Mouse (Mus musculus): ENCODE results near the gene Rgs5.

The Rgs5 gene

GRCm38 (mm10) chr1:169721836-169722235, 66.5 kb downstream of the Rgs5 start:
- no peak for DNase-seq (ENCODE audit: low spot score in 2 of 2)

GRCm38 (mm10) chr1:169726319-169726718, 71.0 kb downstream of the Rgs5 start:
- DNase-seq (ENCODE audit: low spot score in 2 of 2) = no peak

- DNase-seq (ENCODE audit: low spot score in 2 of 2) = no peak
Measured at GRCm38 (mm10) chr1:169730599-169731100, 75.3 kb downstream of the Rgs5 start.

- DNase-seq (ENCODE audit: low spot score in 2 of 2) = no peak
Measured at GRCm38 (mm10) chr1:169736139-169736538, 80.8 kb downstream of the Rgs5 start.

- no peak for DNase-seq (ENCODE audit: low spot score in 2 of 2)
Measured at GRCm38 (mm10) chr1:169737231-169737630, 81.9 kb downstream of the Rgs5 start.

GRCm38 (mm10) chr1:169741147-169741546, 85.8 kb downstream of the Rgs5 start:
- DNase-seq (ENCODE audit: low spot score in 2 of 2) = no peak
